Mouse (Mus musculus) stomach, postnatal 0 days (tissue): Measurements from ENCODE around the gene Vmn1r14. TPM values are rescaled to one million over a fixed set of nuclear protein-coding genes. Genes with fewer than 3 reads are reported as not detected.

ENCODE experiments used
- ATAC-seq: fragments of 200-750 bp; cut with Nextera tagmentation; 2 replicates; pipeline ENCODE4 v1.8.0; 2017; ENCODE audit not compliant: low FRiP score, low TSS enrichment
- DNase-seq: peaks from one replicate; pipeline ENCODE4 v3.0.0-alpha.2; 2016; ENCODE audit warnings: low spot score
- H3K27ac ChIP-seq: fragments of 300-500 bp; sonication (generic); replicated peaks from 2 replicates; pipeline ENCODE4 v1.5.1; 2014; ENCODE audit warnings: mild to moderate bottlenecking, control low read depth
- H3K27me3 ChIP-seq: fragments of 300-500 bp; sonication (generic); 2 replicates; pipeline ENCODE4 v1.6.1; 2014; ENCODE audit warnings: low read length; ENCODE audit not compliant: control insufficient read depth, insufficient read depth
- H3K36me3 ChIP-seq: fragments of 300-500 bp; sonication (generic); 2 replicates; pipeline ENCODE4 v1.6.1; 2014; ENCODE audit warnings: low read length, mixed read lengths; ENCODE audit not compliant: control insufficient read depth, insufficient read depth
- H3K4me1 ChIP-seq: fragments of 300-500 bp; sonication (generic); replicated peaks from 2 replicates; pipeline ENCODE4 v1.6.1; 2014; ENCODE audit warnings: antibody characterized with exemption; ENCODE audit not compliant: control insufficient read depth, insufficient read depth
- H3K4me2 ChIP-seq: fragments of 300-500 bp; sonication (generic); replicated peaks from 2 replicates; pipeline ENCODE4 v1.6.1; 2014; ENCODE audit warnings: low read depth, mild to moderate bottlenecking, control low read depth, moderate library complexity
- H3K4me3 ChIP-seq: fragments of 300-500 bp; sonication (generic); 2 replicates; pipeline ENCODE4 v1.5.1; 2014; ENCODE audit warnings: low read depth, low read length, control low read depth
- H3K9ac ChIP-seq: fragments of 300-500 bp; sonication (generic); 2 replicates; pipeline ENCODE4 v1.6.1; 2014; ENCODE audit warnings: mild to moderate bottlenecking, low read length, control low read depth, mixed read lengths
- H3K9me3 ChIP-seq: fragments of 300-500 bp; sonication (generic); 2 replicates; pipeline ENCODE4 v1.6.1; 2016; ENCODE audit warnings: low read length; ENCODE audit not compliant: control insufficient read depth
- CTCF ChIP-seq: IDR thresholded peaks from 2 replicates; pipeline ENCODE4 v1.5.1; 2016; ENCODE audit warnings: antibody characterized with exemption, low read depth, mild to moderate bottlenecking, moderate library complexity
- EP300 ChIP-seq: optimal IDR thresholded peaks from 2 replicates; pipeline ENCODE3; 2016; ENCODE audit warnings: antibody characterized with exemption
- polyA plus RNA-seq: library from polyadenylated mRNA; unstranded; fragments of >200 nt; fragmentation: Nextera tagmentation; extraction: Ambion mirVana; gene quantifications from 2 replicates; pipeline ENCODE4 v1.2.1, GENCODE M21; 2015

Gene Vmn1r14
- polyA plus RNA-seq, 1 experiment from 2014 or later, result not detected

DNA sequence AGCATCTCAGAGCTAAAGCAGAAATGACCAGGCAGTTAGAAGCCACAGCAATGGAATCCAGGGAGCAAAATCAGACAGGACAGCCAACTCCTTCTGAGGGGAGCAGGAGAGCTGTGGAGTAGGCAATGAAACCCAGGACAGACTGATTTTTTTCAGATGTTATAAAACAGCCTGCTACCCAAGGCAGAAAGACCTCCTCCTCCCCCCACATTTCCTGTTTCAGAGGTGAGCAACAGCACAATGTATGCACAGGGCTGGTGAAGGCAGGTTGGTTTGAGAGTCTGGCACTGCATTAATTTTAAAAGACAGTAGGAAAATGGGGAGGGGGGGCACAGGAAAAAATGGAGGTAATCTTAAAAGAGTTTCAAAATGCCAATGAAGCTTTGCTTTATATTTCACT lies 41.0 kb downstream of the Vmn1r14 start:
- Histone ChIP-seq H3K4me3 (no peak overlapping the region), H3K27ac (no peak overlapping the region), H3K9me3 (no peaks in the 10 kb centered on the region), H3K27me3 (no peaks in the 10 kb centered on the region), H3K4me1 (no peaks in the 10 kb centered on the region), H3K36me3 (no peaks in the 10 kb centered on the region), H3K9ac (no peak overlapping the region), H3K4me2 (no peak overlapping the region)
- ATAC-seq, result no peak
- TF ChIP-seq CTCF, result no peak
- TF ChIP-seq EP300, result no peak
- no peak for DNase-seq

- H3K36me3 ChIP-seq, result no peaks in the 10 kb centered on the region
- no peak overlapping the region for H3K9ac ChIP-seq
- no peak for TF ChIP-seq CTCF
- no peak overlapping the region for H3K4me3 ChIP-seq
- no peaks in the 10 kb centered on the region for H3K9me3 ChIP-seq
- DNase-seq, result no peak
- ATAC-seq, result no peak
- no peaks in the 10 kb centered on the region for H3K4me1 ChIP-seq
- no peak overlapping the region for H3K27ac ChIP-seq
- no peak overlapping the region for H3K4me2 ChIP-seq
- H3K27me3 ChIP-seq, result no peaks in the 10 kb centered on the region
These were observed 47.5 kb downstream of the Vmn1r14 start for GRCm38 (mm10) chr6:57278952-57279351.

Other genes with a start within 250 kb of the Vmn1r14 start
- gene Vmn1r6, start 234.4 kb upstream of the Vmn1r14 start, polyA plus RNA-seq, result not detected in 2 replicates
- gene Vmn1r7, start 206.4 kb upstream of the Vmn1r14 start, polyA plus RNA-seq, result not detected in 2 replicates
- gene Vmn1r8, start 199.4 kb upstream of the Vmn1r14 start, polyA plus RNA-seq, result not detected in 2 replicates
- gene Vmn1r9, start 164.9 kb upstream of the Vmn1r14 start, polyA plus RNA-seq, result not detected in 2 replicates
- not detected in 2 replicates for gene Vmn1r10, start 122.2 kb upstream of the Vmn1r14 start, polyA plus RNA-seq
- not detected in 2 replicates for gene Vmn1r11, start 98.2 kb upstream of the Vmn1r14 start, polyA plus RNA-seq
- not detected in 2 replicates for gene Vmn1r12, start 74.8 kb upstream of the Vmn1r14 start, polyA plus RNA-seq
- 0.04 TPM in 1 of 2 replicates, not detected in the other for gene Vmn1r13, start 28.4 kb upstream of the Vmn1r14 start, polyA plus RNA-seq
- not detected in 2 replicates for gene Vmn1r15, start 26.3 kb downstream of the Vmn1r14 start, polyA plus RNA-seq
- gene Vmn1r16, start 97.8 kb downstream of the Vmn1r14 start, polyA plus RNA-seq, result not detected in 2 replicates
- not detected in 2 replicates for gene Vmn1r17, start 132.0 kb downstream of the Vmn1r14 start, polyA plus RNA-seq
- gene Vmn1r18, start 164.1 kb downstream of the Vmn1r14 start, polyA plus RNA-seq, result 0.02 TPM in 1 of 2 replicates, not detected in the other
- not detected in 2 replicates for gene Vmn1r19, start 172.1 kb downstream of the Vmn1r14 start, polyA plus RNA-seq
- gene Vmn1r20, start 197.2 kb downstream of the Vmn1r14 start, polyA plus RNA-seq, result not detected in 2 replicates